Mouse (Mus musculus): Measurements from ENCODE around the gene Hip1. TPM values are rescaled to one million over a fixed set of nuclear protein-coding genes. Genes with fewer than 3 reads are reported as not detected.

The Hip1 gene
- total and polyA plus RNA-seq, 3 experiments = 0.23 to 0.75 TPM; not detected in 1

GRCm38 (mm10) chr5:135498914-135499313, 46.0 kb downstream of the Hip1 start:
- TF ChIP-seq ELF1 (IDR thresholded peaks at IDR 0.05; ENCODE audit: low read depth, low read length) (no peak), ETS1 (IDR thresholded peaks at IDR 0.05; ENCODE audit: low read depth, low read length) (no peak), TCF12 (IDR thresholded peaks at IDR 0.05; ENCODE audit: low read depth, low read length) (no peak), HCFC1 (IDR thresholded peaks at IDR 0.05; ENCODE audit: low read depth, low read length) (no peak), SIN3A (IDR thresholded peaks at IDR 0.05; ENCODE audit: low read length) (no peak), NRF1 (IDR thresholded peaks at IDR 0.05; ENCODE audit: insufficient read depth, low read depth, low read length, poor library complexity, severe bottlenecking) (no peak), ZNF384 (IDR thresholded peaks at IDR 0.05; ENCODE audit: low read depth, low read length) (no peak), RCOR1 (IDR thresholded peaks at IDR 0.05; ENCODE audit: low read depth, low read length) (no peak)
- Histone ChIP-seq H3K27me3 (ENCODE audit: control insufficient read depth in 1 of 2, insufficient read depth in 2 of 2, low read length in 2 of 2) (no peaks in the 10 kb centered on the region), H3K4me3 (ENCODE audit: control insufficient read depth in 1 of 2, insufficient read depth in 1 of 2, low read depth in 2 of 2, low read length in 2 of 2) (no peak overlapping the region), H3K9ac (ENCODE audit: control insufficient read depth, low read depth, low read length, poor library complexity, severe bottlenecking) (no peak overlapping the region), H3K79me2 (ENCODE audit: control insufficient read depth, insufficient read depth, low read length, poor library complexity) (no peaks in the 10 kb centered on the region), H3K4me1 (ENCODE audit: control insufficient read depth in 1 of 2, insufficient read depth in 2 of 2, low read length in 2 of 2) (no peaks in the 10 kb centered on the region), H3K36me3 (ENCODE audit: control insufficient read depth in 1 of 2, insufficient read depth in 2 of 2, low read length in 2 of 2) (no peaks in the 10 kb centered on the region), H3K9me3 (replicated peaks; ENCODE audit: insufficient read depth, low read length) (no peaks in the 10 kb centered on the region), H3K27ac (ENCODE audit: control insufficient read depth, low read depth, low read length) (no peak overlapping the region)
- DNase-seq (ENCODE audit: low read depth, low spot score) = no peak

GRCm38 (mm10) chr5:135497347-135497955, 47.5 kb downstream of the Hip1 start:
- Histone ChIP-seq H3K27me3 (ENCODE audit: control insufficient read depth in 1 of 2, insufficient read depth in 2 of 2, low read length in 2 of 2) (no peaks in the 10 kb centered on the region), H3K4me3 (ENCODE audit: control insufficient read depth in 1 of 2, insufficient read depth in 1 of 2, low read depth in 2 of 2, low read length in 2 of 2) (no peak overlapping the region), H3K79me2 (ENCODE audit: control insufficient read depth, insufficient read depth, low read length, poor library complexity) (no peaks in the 10 kb centered on the region), H3K4me1 (ENCODE audit: control insufficient read depth in 1 of 2, insufficient read depth in 2 of 2, low read length in 2 of 2) (no peaks in the 10 kb centered on the region), H3K36me3 (ENCODE audit: control insufficient read depth in 1 of 2, insufficient read depth in 2 of 2, low read length in 2 of 2) (no peaks in the 10 kb centered on the region), H3K27ac (ENCODE audit: control insufficient read depth, low read depth, low read length) (no peak overlapping the region), H3K9me3 (replicated peaks; ENCODE audit: insufficient read depth, low read length) (no peaks in the 10 kb centered on the region), H3K9ac (ENCODE audit: control insufficient read depth, low read depth, low read length, poor library complexity, severe bottlenecking) (no peak overlapping the region)
- TF ChIP-seq MAZ (IDR thresholded peaks at IDR 0.05; ENCODE audit: low read depth, low read length) (no peak), NELFE (IDR thresholded peaks at IDR 0.05; ENCODE audit: low read depth, low read length) (no peak), POLR2A (IDR thresholded peaks at IDR 0.05; ENCODE audit: control insufficient read depth in 1 of 2, insufficient read depth in 1 of 2, low read depth in 1 of 2, low read length in 2 of 2, poor library complexity in 1 of 2) (no peak), MAX (IDR thresholded peaks at IDR 0.05; ENCODE audit: low read length) (no peak), ZNF384 (IDR thresholded peaks at IDR 0.05; ENCODE audit: low read depth, low read length) (no peak), CHD2 (IDR thresholded peaks at IDR 0.05; ENCODE audit: low read length) (no peak), TCF12 (IDR thresholded peaks at IDR 0.05; ENCODE audit: low read depth, low read length) (no peak), ETS1 (IDR thresholded peaks at IDR 0.05; ENCODE audit: low read depth, low read length) (no peak)
- no peak for DNase-seq (ENCODE audit: low read depth, low spot score)

- no peaks in the 10 kb centered on the region for H3K9me3 ChIP-seq (replicated peaks; ENCODE audit: insufficient read depth, low read length)
- no peak overlapping the region for H3K9ac ChIP-seq (ENCODE audit: control insufficient read depth, low read depth, low read length, poor library complexity, severe bottlenecking)
- H3K36me3 ChIP-seq (ENCODE audit: control insufficient read depth in 1 of 2, insufficient read depth in 2 of 2, low read length in 2 of 2) = no peaks in the 10 kb centered on the region
- DNase-seq (ENCODE audit: low read depth, low spot score) = no peak
- H3K79me2 ChIP-seq (ENCODE audit: control insufficient read depth, insufficient read depth, low read length, poor library complexity) = no peaks in the 10 kb centered on the region
- H3K27ac ChIP-seq (ENCODE audit: control insufficient read depth, low read depth, low read length) = no peak overlapping the region
- H3K27me3 ChIP-seq (ENCODE audit: control insufficient read depth in 1 of 2, insufficient read depth in 2 of 2, low read length in 2 of 2) = no peaks in the 10 kb centered on the region
- H3K4me1 ChIP-seq (ENCODE audit: control insufficient read depth in 1 of 2, insufficient read depth in 2 of 2, low read length in 2 of 2) = peaks cover 0 to 2% of the 10 kb centered on the region in 2 experiments; a peak in 1 of 4 replicates
- H3K4me3 ChIP-seq (ENCODE audit: control insufficient read depth in 1 of 2, insufficient read depth in 1 of 2, low read depth in 2 of 2, low read length in 2 of 2) = no peak overlapping the region
- TF ChIP-seq NELFE (IDR thresholded peaks at IDR 0.05; ENCODE audit: low read depth, low read length) (no peak), E2F4 (IDR thresholded peaks at IDR 0.05; ENCODE audit: borderline replicate concordance, low read depth, low read length) (no peak), POLR2AphosphoS2 (IDR thresholded peaks at IDR 0.05; ENCODE audit: low read length) (no peak), SIN3A (IDR thresholded peaks at IDR 0.05; ENCODE audit: low read length) (no peak), GATA1 (IDR thresholded peaks at IDR 0.05; ENCODE audit: low read depth, low read length) (no peak), USF2 (IDR thresholded peaks at IDR 0.05; ENCODE audit: borderline replicate concordance in 1 of 2, insufficient read depth in 1 of 2, low read depth in 1 of 2, low read length in 2 of 2) (no peak), KAT2A (conservative IDR thresholded peaks at IDR 0.05; ENCODE audit: low read depth, low read length) (no peak), UBTF (IDR thresholded peaks at IDR 0.05; ENCODE audit: borderline replicate concordance, insufficient read depth, low read depth, low read length) (no peak), NRF1 (IDR thresholded peaks at IDR 0.05; ENCODE audit: insufficient read depth, low read depth, low read length, poor library complexity, severe bottlenecking) (no peak), POLR2A (IDR thresholded peaks at IDR 0.05; ENCODE audit: control insufficient read depth in 1 of 2, insufficient read depth in 1 of 2, low read depth in 1 of 2, low read length in 2 of 2, poor library complexity in 1 of 2) (no peak), MYB (IDR thresholded peaks at IDR 0.05; ENCODE audit: low read depth, low read length) (no peak), SMC3 (IDR thresholded peaks at IDR 0.05; ENCODE audit: low read depth, low read length) (no peak), HCFC1 (IDR thresholded peaks at IDR 0.05; ENCODE audit: low read depth, low read length) (no peak), MYC (IDR thresholded peaks at IDR 0.05; ENCODE audit: low read depth, low read length) (no peak), CHD1 (IDR thresholded peaks at IDR 0.05; ENCODE audit: low read depth, low read length) (no peak), ZMIZ1 (IDR thresholded peaks at IDR 0.05; ENCODE audit: low read depth, low read length) (no peak)
These were observed 48.4 kb downstream of the Hip1 start for GRCm38 (mm10) chr5:135496489-135496888.

Data from MEL (cell line).